Mouse (Mus musculus) adrenal gland, adult 10 weeks (tissue): ENCODE measurements around the gene Gm47841. TPM values are rescaled to one million over a fixed set of nuclear protein-coding genes. Genes with fewer than 3 reads are reported as not detected.

Experiments used
- polyA plus RNA-seq: library from polyadenylated mRNA; stranded (reverse); fragments of 350-450 nt; fragmentation: Illumina TruSeq; extraction: RNeasy Lipid Tissue Mini Kit (QIAGEN cat#74804); gene quantifications from one replicate; pipeline ENCODE4 v1.2.3, GENCODE M21; 2014; ENCODE audit warnings: low read depth, low replicate concordance

The Gm47841 gene
- not detected for polyA plus RNA-seq

DNA sequence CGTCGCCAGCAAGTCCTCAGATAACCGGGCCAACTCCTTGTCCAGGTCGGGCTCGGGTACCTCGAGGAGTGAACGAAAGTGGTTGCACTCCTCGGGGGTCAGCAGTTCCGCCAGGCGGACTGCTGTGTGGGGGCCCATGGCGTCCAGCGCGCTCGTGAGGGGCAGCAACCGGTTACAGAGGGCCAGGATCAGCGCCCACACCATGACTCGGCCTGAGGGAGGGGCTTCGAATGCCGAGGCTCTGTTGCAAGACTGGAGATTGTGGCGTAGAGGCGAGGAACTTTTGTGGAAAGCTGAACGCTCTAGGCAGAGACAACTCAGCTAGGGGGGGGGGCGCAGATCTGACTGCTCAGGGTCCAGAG is at the start of gene Gm47841:
TSS of gene Gm47841 (minus strand) at position 204 of the 362 bp plus-strand sequence.

DNA sequence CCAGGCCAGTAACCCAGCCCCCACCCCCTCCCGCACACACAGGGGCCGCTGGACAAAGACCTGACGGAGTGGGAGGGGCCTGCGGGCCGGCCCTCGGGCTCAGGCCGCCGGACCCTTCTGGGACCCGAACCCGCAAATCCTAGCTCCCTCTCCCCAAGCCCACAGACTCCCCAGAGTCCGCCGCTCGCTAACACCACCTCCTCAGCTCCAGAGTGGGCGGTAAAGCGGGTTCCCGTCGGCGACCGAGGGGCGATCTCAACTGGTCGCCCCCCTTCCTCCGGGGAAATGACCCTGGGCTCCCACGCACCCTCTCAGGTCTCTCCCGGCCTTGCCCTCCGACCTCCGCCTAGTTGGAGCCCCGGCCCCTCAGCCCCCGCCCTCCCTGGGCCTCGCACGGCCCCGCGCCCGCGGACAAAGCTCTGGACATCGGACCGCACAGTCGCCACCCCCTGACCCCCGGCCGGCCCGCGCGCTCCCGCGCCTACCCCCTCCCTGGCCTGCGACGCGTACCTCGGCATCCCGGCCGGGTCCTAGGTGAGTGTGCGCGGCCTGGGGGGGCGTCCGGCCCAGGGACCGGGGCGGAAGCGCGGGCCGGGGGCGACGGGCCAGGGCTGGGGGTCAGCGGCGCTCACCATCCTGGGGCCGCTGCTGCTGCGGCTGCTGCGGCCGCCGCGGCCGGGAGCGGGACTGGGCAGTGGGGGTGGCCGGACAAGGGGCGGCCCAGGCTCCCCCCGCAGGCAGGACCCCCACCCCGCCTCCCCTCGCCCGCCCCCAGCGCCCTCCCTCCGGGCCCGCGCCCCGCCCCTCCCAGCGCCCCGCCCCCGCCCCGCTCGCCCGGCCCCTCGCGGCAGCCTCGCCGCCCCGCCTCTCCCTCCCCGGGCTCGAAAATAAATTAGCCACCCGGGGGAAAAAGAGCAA is 30.9 kb upstream of the Gm47841 start, which contains the start of gene Fignl2:
TSS of gene Fignl2 (minus strand) at position 755 of the 918 bp plus-strand sequence.

Other genes with a start within 250 kb of the Gm47841 start
- gene Scn8a, start 177.5 kb downstream of the Gm47841 start, polyA plus RNA-seq: 3.0 TPM
- 0.82 TPM for gene Fignl2, start 31.2 kb upstream of the Gm47841 start, polyA plus RNA-seq
- not detected for gene Ankrd33, start 68.4 kb upstream of the Gm47841 start, polyA plus RNA-seq
- 1.0 TPM for gene Acvrl1, start 81.1 kb upstream of the Gm47841 start, polyA plus RNA-seq
- gene Acvr1b, start 126.7 kb upstream of the Gm47841 start, polyA plus RNA-seq: 4.5 TPM
- gene Grasp, start 176.8 kb upstream of the Gm47841 start, polyA plus RNA-seq: 0.35 TPM
- 48.2 TPM for gene Nr4a1, start 206.9 kb upstream of the Gm47841 start, polyA plus RNA-seq
- gene Atg101, start 236.9 kb upstream of the Gm47841 start, polyA plus RNA-seq: not detected
- not detected for gene 6030408B16Rik, start 245.8 kb upstream of the Gm47841 start, polyA plus RNA-seq